Mouse (Mus musculus) heart, postnatal 0 days (tissue): ENCODE data around the gene Grid2. TPM values are rescaled to one million over a fixed set of nuclear protein-coding genes. Genes with fewer than 3 reads are reported as not detected.

Source experiments
- ATAC-seq: fragments of 200-750 bp; cut with Nextera tagmentation; 2 replicates; pipeline ENCODE4 v1.8.0; 2017; ENCODE audit warnings: low read depth, moderate number of reproducible peaks, moderate library complexity; ENCODE audit not compliant: insufficient read depth
- DNase-seq: peaks from one replicate; pipeline ENCODE4 v3.0.0-alpha.2; 2016; ENCODE audit warnings: low spot score
- H3K27ac ChIP-seq: fragments of 300-500 bp; sonication (generic); 2 replicates; pipeline ENCODE4 v1.5.1; 2014; ENCODE audit warnings: low read depth, mild to moderate bottlenecking
- H3K27me3 ChIP-seq: fragments of 300-500 bp; sonication (generic); 2 replicates; pipeline ENCODE4 v1.6.1; 2014; ENCODE audit warnings: low read length, mixed read lengths; ENCODE audit not compliant: control insufficient read depth, insufficient read depth
- H3K36me3 ChIP-seq: fragments of 300-500 bp; sonication (generic); replicated peaks from 2 replicates; pipeline ENCODE4 v1.6.1; 2014; ENCODE audit warnings: low read length, mixed read lengths; ENCODE audit not compliant: control insufficient read depth, insufficient read depth
- H3K4me1 ChIP-seq: fragments of 300-500 bp; sonication (generic); 2 replicates; pipeline ENCODE4 v1.6.1; 2014; ENCODE audit warnings: antibody characterized with exemption; ENCODE audit not compliant: control insufficient read depth, insufficient read depth
- H3K4me2 ChIP-seq: fragments of 300-500 bp; sonication (generic); 2 replicates; pipeline ENCODE4 v1.6.1; 2014; ENCODE audit warnings: low read depth, mild to moderate bottlenecking, low read length, moderate library complexity
- H3K4me3 ChIP-seq: fragments of 300-500 bp; sonication (generic); 2 replicates; pipeline ENCODE4 v1.5.1; 2014; ENCODE audit warnings: low read depth, low read length
- H3K9ac ChIP-seq: fragments of 300-500 bp; sonication (generic); replicated peaks from 2 replicates; pipeline ENCODE4 v1.6.1; 2014; ENCODE audit warnings: low read depth, low read length, mixed read lengths
- H3K9me3 ChIP-seq: fragments of 300-500 bp; sonication (generic); replicated peaks from 2 replicates; pipeline ENCODE4 v1.6.1; 2016; ENCODE audit warnings: low read length; ENCODE audit not compliant: control insufficient read depth
- CTCF ChIP-seq: IDR thresholded peaks from 2 replicates; pipeline ENCODE4 v1.5.1; 2016; ENCODE audit warnings: antibody characterized with exemption, control low read depth, low read depth
- EP300 ChIP-seq: IDR thresholded peaks from 2 replicates; pipeline ENCODE4 v1.6.1; 2016; ENCODE audit warnings: antibody characterized with exemption, low read depth
- WGBS: fragments of 180-500 bp; shearing (Covaris S2); extraction: QIAGEN DNeasy Blood & Tissue Kit; methylation state at CpG from one replicate; pipeline ENCODE4 v1.1.7; 2014; 5-methylcytosine and 5-hydroxymethylcytosine counted together
- polyA plus RNA-seq: library from polyadenylated mRNA; unstranded; fragments of >200 nt; fragmentation: Nextera tagmentation; extraction: Ambion mirVana; gene quantifications from 2 replicates; pipeline ENCODE4 v1.2.1, GENCODE M21; 2015
- total RNA-seq: library from RNA; depleted of rRNA; stranded (reverse); fragments of >200 nt; gene quantifications from 2 replicates; pipeline ENCODE4 v1.2.3, GENCODE M21; 2014; ENCODE audit warnings: low replicate concordance

Gene Grid2
- total and polyA plus RNA-seq, 2 experiments from 2014 or later: 0.10 to 0.27 TPM

DNA sequence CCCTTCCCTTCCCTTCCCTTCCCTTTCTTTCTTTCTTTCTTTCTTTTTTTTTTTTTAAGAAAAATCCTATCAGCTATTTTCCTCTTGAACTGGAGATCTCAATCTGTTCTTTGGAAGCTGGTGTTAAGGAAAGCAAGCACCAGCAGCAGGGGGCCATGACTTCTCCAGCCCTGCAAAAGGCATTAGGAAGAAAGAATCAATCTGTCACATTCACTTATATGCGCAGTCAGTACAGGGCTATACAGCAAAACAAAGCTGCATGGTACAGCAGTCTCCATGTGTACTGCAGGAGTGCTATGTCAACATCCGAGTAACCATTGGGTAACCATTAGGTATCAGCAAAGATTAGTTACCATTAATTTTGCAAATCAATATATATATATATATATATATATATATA, 809.0 kb downstream of the Grid2 start:
- WGBS: 72% methylated on average over 2 of the region's 2 CpGs

GRCm38 (mm10) chr6:64073406-64073805, 817.7 kb downstream of the Grid2 start:
- WGBS: 56% methylated on average over 2 of the region's 2 CpGs
- H3K9me3 ChIP-seq: no peaks in the 10 kb centered on the region
- H3K4me1 ChIP-seq: no peaks in the 10 kb centered on the region
- no peak overlapping the region for H3K27ac ChIP-seq
- DNase-seq: no peak
- ATAC-seq: no peak
- H3K9ac ChIP-seq: no peak overlapping the region
- no peaks in the 10 kb centered on the region for H3K27me3 ChIP-seq
- no peak overlapping the region for H3K4me3 ChIP-seq
- no peaks in the 10 kb centered on the region for H3K36me3 ChIP-seq
- TF ChIP-seq EP300: no peak
- no peak for TF ChIP-seq CTCF
- H3K4me2 ChIP-seq: no peak overlapping the region

More for the DNA sequence above, 809.0 kb downstream of the Grid2 start:
- no peaks in the 10 kb centered on the region for H3K36me3 ChIP-seq
- H3K4me3 ChIP-seq: no peak overlapping the region
- H3K9me3 ChIP-seq: no peaks in the 10 kb centered on the region
- TF ChIP-seq CTCF (no peak), EP300 (no peak)
- no peak overlapping the region for H3K27ac ChIP-seq
- no peaks in the 10 kb centered on the region for H3K4me1 ChIP-seq
- ATAC-seq (no peak), DNase-seq (no peak)
- H3K9ac ChIP-seq: no peak overlapping the region
- H3K4me2 ChIP-seq: no peak overlapping the region
- no peaks in the 10 kb centered on the region for H3K27me3 ChIP-seq

DNA sequence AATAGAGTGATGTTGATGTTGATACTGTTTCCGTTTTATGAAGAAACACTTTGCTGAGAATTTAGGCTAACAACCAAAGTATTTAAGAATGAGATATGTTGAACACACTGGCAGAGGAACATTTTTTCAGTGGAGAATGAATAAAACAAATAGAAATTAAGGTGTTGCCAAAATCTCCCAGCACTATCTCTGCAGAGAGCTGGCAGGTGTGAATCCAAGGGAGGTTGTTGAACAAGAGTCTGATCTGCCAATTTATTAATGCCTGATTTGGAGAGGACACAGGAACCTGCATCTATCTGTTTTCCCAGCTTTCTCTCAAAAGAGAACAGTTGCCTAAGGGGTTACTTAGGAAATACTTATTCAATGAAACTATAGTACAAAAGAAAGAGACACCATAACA, 822.2 kb downstream of the Grid2 start:
- no peak for ATAC-seq
- Histone ChIP-seq H3K9ac (no peak overlapping the region), H3K36me3 (no peaks in the 10 kb centered on the region), H3K27ac (no peak overlapping the region), H3K9me3 (no peaks in the 10 kb centered on the region), H3K4me1 (no peaks in the 10 kb centered on the region), H3K4me2 (no peak overlapping the region), H3K4me3 (no peak overlapping the region), H3K27me3 (no peaks in the 10 kb centered on the region)
- no peak for DNase-seq
- WGBS: 73% methylated on average over 1 of the region's 1 CpGs
- TF ChIP-seq CTCF: no peak
- TF ChIP-seq EP300: no peak

GRCm38 (mm10) chr6:64098662-64099061, 843.0 kb downstream of the Grid2 start:
- no peak for DNase-seq
- WGBS: 68% methylated on average over 10 of the region's 10 CpGs
- no peak overlapping the region for H3K4me3 ChIP-seq
- no peaks in the 10 kb centered on the region for H3K36me3 ChIP-seq
- H3K9me3 ChIP-seq: no peaks in the 10 kb centered on the region
- H3K4me1 ChIP-seq: no peaks in the 10 kb centered on the region
- ATAC-seq: no peak
- H3K9ac ChIP-seq: no peak overlapping the region
- no peak overlapping the region for H3K27ac ChIP-seq
- H3K27me3 ChIP-seq: no peaks in the 10 kb centered on the region
- TF ChIP-seq CTCF (no peak), EP300 (no peak)
- H3K4me2 ChIP-seq: no peak overlapping the region

DNA sequence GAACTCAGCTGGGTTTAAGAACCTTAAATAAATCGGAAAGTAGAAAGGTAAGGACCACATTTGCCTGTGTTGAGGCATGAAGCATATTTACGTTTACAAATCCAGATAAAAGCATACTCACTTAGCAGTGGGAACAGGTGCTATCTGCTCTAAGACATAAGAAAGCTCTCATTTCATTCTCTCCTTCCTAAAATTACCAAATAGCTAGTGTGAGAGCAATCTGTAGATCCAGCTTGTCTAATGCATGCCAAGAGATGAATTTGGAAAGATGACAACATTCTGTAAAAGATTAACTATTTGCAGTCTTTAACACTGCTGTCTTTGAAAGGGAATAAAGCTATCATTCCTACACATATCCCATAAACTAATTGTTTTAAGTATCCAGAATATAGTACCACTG, 858.9 kb downstream of the Grid2 start:
- H3K4me2 ChIP-seq: no peak overlapping the region
- H3K4me3 ChIP-seq: no peak overlapping the region
- 59% methylated on average over 2 of the region's 2 CpGs for WGBS
- H3K27ac ChIP-seq: no peak overlapping the region
- TF ChIP-seq CTCF (no peak), EP300 (no peak)
- H3K9me3 ChIP-seq: no peaks in the 10 kb centered on the region
- H3K9ac ChIP-seq: no peak overlapping the region
- no peak for ATAC-seq
- DNase-seq: no peak
- no peaks in the 10 kb centered on the region for H3K4me1 ChIP-seq
- no peaks in the 10 kb centered on the region for H3K27me3 ChIP-seq
- no peaks in the 10 kb centered on the region for H3K36me3 ChIP-seq

DNA sequence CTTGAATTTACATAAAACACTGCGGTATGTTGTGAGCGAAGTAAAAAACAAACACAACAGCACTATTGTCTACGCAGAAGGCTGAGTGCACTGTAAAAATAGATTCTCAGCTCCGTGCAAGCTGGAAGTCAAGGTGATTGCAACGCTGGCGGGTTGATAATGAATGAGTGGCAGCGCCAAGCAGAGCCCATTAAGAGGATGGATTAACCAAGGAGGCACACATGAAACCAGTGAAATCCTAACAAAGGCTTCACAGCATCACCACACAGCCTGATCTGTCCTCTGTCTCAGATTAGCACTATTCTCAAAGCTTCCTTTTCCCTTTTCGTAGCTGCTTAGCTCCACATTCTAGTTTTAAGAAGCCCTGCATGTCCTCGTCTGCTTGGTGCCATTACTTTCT, 880.6 kb downstream of the Grid2 start:
- TF ChIP-seq EP300 (no peak), CTCF (no peak)
- H3K27ac ChIP-seq: no peak overlapping the region
- no peaks in the 10 kb centered on the region for H3K27me3 ChIP-seq
- H3K9ac ChIP-seq: no peak overlapping the region
- H3K9me3 ChIP-seq: no peaks in the 10 kb centered on the region
- H3K4me1 ChIP-seq: no peaks in the 10 kb centered on the region
- H3K4me2 ChIP-seq: no peak overlapping the region
- H3K4me3 ChIP-seq: no peak overlapping the region
- 51% methylated on average over 9 of the region's 9 CpGs for WGBS
- DNase-seq: no peak
- ATAC-seq: no peak
- no peaks in the 10 kb centered on the region for H3K36me3 ChIP-seq
